Mouse (Mus musculus): ENCODE results near the gene Sema4d. TPM values are rescaled to one million over a fixed set of nuclear protein-coding genes. Genes with fewer than 3 reads are reported as not detected.
A peak's percentile ranks its signal among the peaks of the same experiment; 100 is the strongest.

The Sema4d gene
- polyA plus RNA-seq, 1 experiment from 2014 or later, result 24.6 TPM

- H3K4me3 ChIP-seq (replicated peaks; ENCODE audit: low read length), result no peak overlapping the region
- H3K9me3 ChIP-seq (ENCODE audit: control insufficient read depth, low read length), result no peaks in the 10 kb centered on the region
- no peak for ATAC-seq
- no peak overlapping the region for H3K9ac ChIP-seq (replicated peaks; ENCODE audit: low read depth, low read length)
- WGBS, result 88% methylated on average over 6 of the region's 6 CpGs
- no peaks in the 10 kb centered on the region for H3K36me3 ChIP-seq (ENCODE audit: control insufficient read depth, insufficient read depth)
- no peaks in the 10 kb centered on the region for H3K27me3 ChIP-seq (replicated peaks; ENCODE audit: control insufficient read depth, insufficient read depth, low read length)
- H3K4me2 ChIP-seq (ENCODE audit: low read length), result peak overlapping the region; percentile 3; the same call in 1 of the 2 replicates
- peaks cover 37% of the 10 kb centered on the region for H3K4me1 ChIP-seq (replicated peaks; ENCODE audit: control insufficient read depth, insufficient read depth, low read length)
- H3K27ac ChIP-seq (ENCODE audit: low read length), result peak overlapping the region; percentile 65
These were observed 17.3 kb downstream of the Sema4d start for GRCm38 (mm10) chr13:51776160-51776737.

- Histone ChIP-seq H3K36me3 (ENCODE audit: control insufficient read depth, insufficient read depth) (no peaks in the 10 kb centered on the region), H3K4me3 (replicated peaks; ENCODE audit: low read length) (no peak overlapping the region), H3K4me1 (replicated peaks; ENCODE audit: control insufficient read depth, insufficient read depth, low read length) (peaks cover 12% of the 10 kb centered on the region), H3K9me3 (ENCODE audit: control insufficient read depth, low read length) (no peaks in the 10 kb centered on the region), H3K27ac (ENCODE audit: low read length) (no peak overlapping the region), H3K9ac (replicated peaks; ENCODE audit: low read depth, low read length) (no peak overlapping the region), H3K4me2 (ENCODE audit: low read length) (no peak overlapping the region), H3K27me3 (replicated peaks; ENCODE audit: control insufficient read depth, insufficient read depth, low read length) (no peaks in the 10 kb centered on the region)
- ATAC-seq, result no peak
- WGBS, result 58% methylated on average over 10 of the region's 10 CpGs
These were observed 21.7 kb downstream of the Sema4d start for GRCm38 (mm10) chr13:51771802-51772206.

- 93% methylated on average over 14 of the region's 14 CpGs for WGBS
- Histone ChIP-seq H3K4me3 (replicated peaks; ENCODE audit: low read length) (no peak overlapping the region), H3K27me3 (replicated peaks; ENCODE audit: control insufficient read depth, insufficient read depth, low read length) (no peaks in the 10 kb centered on the region), H3K27ac (ENCODE audit: low read length) (no peak overlapping the region), H3K9me3 (ENCODE audit: control insufficient read depth, low read length) (no peaks in the 10 kb centered on the region), H3K4me1 (replicated peaks; ENCODE audit: control insufficient read depth, insufficient read depth, low read length) (peaks cover 3% of the 10 kb centered on the region), H3K4me2 (ENCODE audit: low read length) (no peak overlapping the region), H3K36me3 (ENCODE audit: control insufficient read depth, insufficient read depth) (no peaks in the 10 kb centered on the region), H3K9ac (replicated peaks; ENCODE audit: low read depth, low read length) (no peak overlapping the region)
- ATAC-seq, result no peak
These were observed 22.7 kb downstream of the Sema4d start for GRCm38 (mm10) chr13:51770647-51771427.

- Histone ChIP-seq H3K4me1 (replicated peaks; ENCODE audit: control insufficient read depth, insufficient read depth, low read length) (no peaks in the 10 kb centered on the region; the same call in 1 of the 2 replicates), H3K36me3 (ENCODE audit: control insufficient read depth, insufficient read depth) (no peaks in the 10 kb centered on the region), H3K9me3 (ENCODE audit: control insufficient read depth, low read length) (no peaks in the 10 kb centered on the region), H3K27ac (ENCODE audit: low read length) (no peak overlapping the region), H3K4me3 (replicated peaks; ENCODE audit: low read length) (no peak overlapping the region), H3K4me2 (ENCODE audit: low read length) (no peak overlapping the region), H3K9ac (replicated peaks; ENCODE audit: low read depth, low read length) (no peak overlapping the region), H3K27me3 (replicated peaks; ENCODE audit: control insufficient read depth, insufficient read depth, low read length) (no peaks in the 10 kb centered on the region)
- 76% methylated on average over 14 of the region's 14 CpGs for WGBS
- ATAC-seq, result no peak
These were observed 25.4 kb downstream of the Sema4d start for GRCm38 (mm10) chr13:51767991-51768761.

- H3K4me3 ChIP-seq (replicated peaks; ENCODE audit: low read length), result no peak overlapping the region
- no peaks in the 10 kb centered on the region for H3K9me3 ChIP-seq (ENCODE audit: control insufficient read depth, low read length)
- no peak overlapping the region for H3K9ac ChIP-seq (replicated peaks; ENCODE audit: low read depth, low read length)
- WGBS, result 82% methylated on average over 8 of the region's 8 CpGs
- H3K4me2 ChIP-seq (ENCODE audit: low read length), result no peak overlapping the region
- no peaks in the 10 kb centered on the region for H3K27me3 ChIP-seq (replicated peaks; ENCODE audit: control insufficient read depth, insufficient read depth, low read length)
- peaks cover 5% of the 10 kb centered on the region; the same call in 1 of the 2 replicates for H3K4me1 ChIP-seq (replicated peaks; ENCODE audit: control insufficient read depth, insufficient read depth, low read length)
- no peak overlapping the region for H3K27ac ChIP-seq (ENCODE audit: low read length)
- no peak for ATAC-seq
- no peaks in the 10 kb centered on the region for H3K36me3 ChIP-seq (ENCODE audit: control insufficient read depth, insufficient read depth)
These were observed 26.0 kb downstream of the Sema4d start for GRCm38 (mm10) chr13:51767513-51767912.

GRCm38 (mm10) chr13:51766756-51767155 is 26.8 kb downstream of the Sema4d start:
- H3K27ac ChIP-seq (ENCODE audit: low read length), result no peak overlapping the region
- no peak overlapping the region for H3K9ac ChIP-seq (replicated peaks; ENCODE audit: low read depth, low read length)
- no peak overlapping the region for H3K4me2 ChIP-seq (ENCODE audit: low read length)
- no peaks in the 10 kb centered on the region for H3K9me3 ChIP-seq (ENCODE audit: control insufficient read depth, low read length)
- peaks cover 13% of the 10 kb centered on the region; the same call in 1 of the 2 replicates for H3K4me1 ChIP-seq (replicated peaks; ENCODE audit: control insufficient read depth, insufficient read depth, low read length)
- ATAC-seq, result no peak
- H3K36me3 ChIP-seq (ENCODE audit: control insufficient read depth, insufficient read depth), result no peaks in the 10 kb centered on the region
- 76% methylated on average over 4 of the region's 4 CpGs for WGBS
- no peaks in the 10 kb centered on the region for H3K27me3 ChIP-seq (replicated peaks; ENCODE audit: control insufficient read depth, insufficient read depth, low read length)
- no peak overlapping the region for H3K4me3 ChIP-seq (replicated peaks; ENCODE audit: low read length)

- H3K36me3 ChIP-seq (ENCODE audit: control insufficient read depth, insufficient read depth), result no peaks in the 10 kb centered on the region
- H3K4me2 ChIP-seq (ENCODE audit: low read length), result no peak overlapping the region
- no peaks in the 10 kb centered on the region for H3K27me3 ChIP-seq (replicated peaks; ENCODE audit: control insufficient read depth, insufficient read depth, low read length)
- ATAC-seq, result no peak
- H3K27ac ChIP-seq (ENCODE audit: low read length), result no peak overlapping the region
- H3K9ac ChIP-seq (replicated peaks; ENCODE audit: low read depth, low read length), result no peak overlapping the region
- H3K4me3 ChIP-seq (replicated peaks; ENCODE audit: low read length), result no peak overlapping the region
- 78% methylated on average over 5 of the region's 5 CpGs for WGBS
- H3K4me1 ChIP-seq (replicated peaks; ENCODE audit: control insufficient read depth, insufficient read depth, low read length), result peaks cover 21% of the 10 kb centered on the region
- no peaks in the 10 kb centered on the region for H3K9me3 ChIP-seq (ENCODE audit: control insufficient read depth, low read length)
These were observed 28.2 kb downstream of the Sema4d start for GRCm38 (mm10) chr13:51765369-51765768.

- Histone ChIP-seq H3K36me3 (ENCODE audit: control insufficient read depth, insufficient read depth) (no peaks in the 10 kb centered on the region), H3K27ac (ENCODE audit: low read length) (no peak overlapping the region), H3K9ac (replicated peaks; ENCODE audit: low read depth, low read length) (no peak overlapping the region), H3K4me1 (replicated peaks; ENCODE audit: control insufficient read depth, insufficient read depth, low read length) (peaks cover 21% of the 10 kb centered on the region), H3K9me3 (ENCODE audit: control insufficient read depth, low read length) (no peaks in the 10 kb centered on the region), H3K27me3 (replicated peaks; ENCODE audit: control insufficient read depth, insufficient read depth, low read length) (no peaks in the 10 kb centered on the region), H3K4me3 (replicated peaks; ENCODE audit: low read length) (no peak overlapping the region), H3K4me2 (ENCODE audit: low read length) (no peak overlapping the region)
- ATAC-seq, result no peak
- WGBS, result 79% methylated on average over 12 of the region's 12 CpGs
These were observed 30.4 kb downstream of the Sema4d start for GRCm38 (mm10) chr13:51763019-51763698.

Data from forebrain, embryonic 16.5 days (tissue).